Mouse (Mus musculus) midbrain, postnatal 0 days (tissue): Measurements from ENCODE around the gene Necab3. TPM values are rescaled to one million over a fixed set of nuclear protein-coding genes. Genes with fewer than 3 reads are reported as not detected.

Source experiments
- ATAC-seq: fragments of 200-750 bp; cut with Nextera tagmentation; 2 replicates; pipeline ENCODE4 v1.8.0; 2017; ENCODE audit warnings: moderate number of reproducible peaks, mild to moderate bottlenecking, moderate TSS enrichment, moderate library complexity; ENCODE audit not compliant: low FRiP score
- DNase-seq: peaks from one replicate; pipeline ENCODE4 v3.0.0-alpha.2; 2015; ENCODE audit warnings: low spot score
- H3K27ac ChIP-seq: fragments of 300-500 bp; sonication (generic); 2 replicates; pipeline ENCODE4 v1.5.1; 2014; ENCODE audit warnings: low read depth, mild to moderate bottlenecking, low read length, mixed read lengths
- H3K27me3 ChIP-seq: fragments of 300-500 bp; sonication (generic); 2 replicates; pipeline ENCODE4 v1.6.1; 2014; ENCODE audit warnings: low read length, control low read depth, mixed read lengths; ENCODE audit not compliant: insufficient read depth
- H3K36me3 ChIP-seq: fragments of 300-500 bp; sonication (generic); 2 replicates; pipeline ENCODE4 v1.6.1; 2014; ENCODE audit warnings: low read length, control low read depth, mixed read lengths; ENCODE audit not compliant: insufficient read depth
- H3K4me1 ChIP-seq: fragments of 300-500 bp; sonication (generic); 2 replicates; pipeline ENCODE4 v1.6.1; 2014; ENCODE audit warnings: mild to moderate bottlenecking, control low read depth, antibody characterized with exemption, low read length, mixed read lengths; ENCODE audit not compliant: insufficient read depth
- H3K4me2 ChIP-seq: fragments of 300-500 bp; sonication (generic); 2 replicates; pipeline ENCODE4 v1.6.1; 2014; ENCODE audit warnings: low read depth, mild to moderate bottlenecking, low read length, mixed read lengths; ENCODE audit not compliant: poor library complexity, severe bottlenecking
- H3K4me3 ChIP-seq: fragments of 300-500 bp; sonication (generic); 2 replicates; pipeline ENCODE4 v1.5.1; 2014; ENCODE audit warnings: low read depth, mild to moderate bottlenecking, low read length, moderate library complexity
- H3K9ac ChIP-seq: fragments of 300-500 bp; sonication (generic); replicated peaks from 2 replicates; pipeline ENCODE4 v1.6.1; 2014; ENCODE audit warnings: mild to moderate bottlenecking, low read length, moderate library complexity, mixed read lengths; ENCODE audit not compliant: poor library complexity, severe bottlenecking
- H3K9me3 ChIP-seq: fragments of 300-500 bp; sonication (generic); 2 replicates; pipeline ENCODE4 v1.6.1; 2016; ENCODE audit warnings: low read length, control low read depth
- CTCF ChIP-seq: IDR thresholded peaks from 2 replicates; pipeline ENCODE4 v1.5.1; 2016; ENCODE audit warnings: antibody characterized with exemption, mild to moderate bottlenecking
- WGBS: fragments of 180-500 bp; shearing (Covaris S2); extraction: QIAGEN DNeasy Blood & Tissue Kit; methylation state at CpG from one replicate; pipeline ENCODE4 v1.1.7; 2014; 5-methylcytosine and 5-hydroxymethylcytosine counted together
- polyA plus RNA-seq: library from polyadenylated mRNA; unstranded; fragments of >200 nt; fragmentation: Nextera tagmentation; extraction: Ambion mirVana; gene quantifications from 2 replicates; pipeline ENCODE4 v1.2.1, GENCODE M21; 2015
- total RNA-seq: library from RNA; depleted of rRNA; stranded (reverse); fragments of >200 nt; gene quantifications from 2 replicates; pipeline ENCODE4 v1.2.3, GENCODE M21; 2014

Necab3 gene
- total and polyA plus RNA-seq, 2 experiments from 2014 or later: 18.1 to 27.7 TPM

GRCm38 (mm10) chr2:154580586-154580985, 21.9 kb upstream of the Necab3 start:
- 64% methylated on average over 8 of the region's 8 CpGs for WGBS
- peaks cover 4% of the 10 kb centered on the region; the same call in 1 of the 2 replicates for H3K4me1 ChIP-seq
- H3K36me3 ChIP-seq: no peaks in the 10 kb centered on the region
- H3K9ac ChIP-seq: no peak overlapping the region
- no peak for DNase-seq
- no peak overlapping the region for H3K27ac ChIP-seq
- TF ChIP-seq CTCF: no peak
- ATAC-seq: no peak
- no peaks in the 10 kb centered on the region for H3K27me3 ChIP-seq
- no peak overlapping the region for H3K4me2 ChIP-seq
- H3K9me3 ChIP-seq: no peaks in the 10 kb centered on the region
- H3K4me3 ChIP-seq: no peak overlapping the region

- Histone ChIP-seq H3K9me3 (no peaks in the 10 kb centered on the region), H3K36me3 (no peaks in the 10 kb centered on the region), H3K9ac (no peak overlapping the region), H3K27ac (no peak overlapping the region), H3K4me3 (no peak overlapping the region), H3K4me2 (no peak overlapping the region), H3K27me3 (no peaks in the 10 kb centered on the region), H3K4me1 (peaks cover 4% of the 10 kb centered on the region; the same call in 1 of the 2 replicates)
- TF ChIP-seq CTCF: no peak
- no peak for ATAC-seq
- 59% methylated on average over 6 of the region's 6 CpGs for WGBS
- no peak for DNase-seq
Measured at GRCm38 (mm10) chr2:154577744-154578067, 19.0 kb upstream of the Necab3 start.

- no peak for TF ChIP-seq CTCF
- Histone ChIP-seq H3K9me3 (no peaks in the 10 kb centered on the region), H3K27me3 (no peaks in the 10 kb centered on the region), H3K4me3 (no peak overlapping the region), H3K36me3 (no peaks in the 10 kb centered on the region), H3K9ac (no peak overlapping the region), H3K4me1 (peaks cover 4% of the 10 kb centered on the region; the same call in 1 of the 2 replicates), H3K4me2 (no peak overlapping the region), H3K27ac (no peak overlapping the region; the same call in 1 of the 2 replicates)
- WGBS: 23% methylated on average over 12 of the region's 12 CpGs
- ATAC-seq (no peak), DNase-seq (no peak)
Measured at GRCm38 (mm10) chr2:154576876-154577743, 18.4 kb upstream of the Necab3 start.

DNA sequence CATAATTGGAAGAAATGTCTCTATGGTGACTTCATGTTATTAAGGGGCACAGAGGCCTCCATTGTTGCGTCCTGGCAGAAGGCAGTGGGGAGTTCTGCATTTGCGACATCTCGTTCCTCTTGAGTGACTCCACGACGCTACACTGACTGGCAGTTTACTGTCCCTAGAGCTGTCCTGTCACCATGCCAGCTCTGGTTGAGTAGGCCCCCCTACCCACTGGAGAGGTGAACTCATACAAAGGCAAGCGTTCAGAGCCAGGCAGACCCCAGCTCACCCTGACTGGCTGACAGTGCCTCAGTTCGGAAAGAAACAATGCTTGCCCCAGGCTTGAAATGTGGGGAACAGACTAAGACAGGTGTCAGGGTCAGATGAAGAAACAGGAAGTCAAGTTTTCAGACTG, 15.6 kb upstream of the Necab3 start:
- no peak overlapping the region for H3K4me3 ChIP-seq
- no peak overlapping the region for H3K27ac ChIP-seq
- 41% methylated on average over 7 of the region's 7 CpGs for WGBS
- H3K4me1 ChIP-seq: peaks cover 5% of the 10 kb centered on the region; the same call in 1 of the 2 replicates
- no peak for TF ChIP-seq CTCF
- ATAC-seq: no peak
- H3K9ac ChIP-seq: no peak overlapping the region
- no peaks in the 10 kb centered on the region for H3K27me3 ChIP-seq
- H3K4me2 ChIP-seq: no peak overlapping the region
- H3K9me3 ChIP-seq: no peaks in the 10 kb centered on the region
- DNase-seq: peak; percentile 62
- no peaks in the 10 kb centered on the region for H3K36me3 ChIP-seq

GRCm38 (mm10) chr2:154572996-154573395, 14.3 kb upstream of the Necab3 start:
- no peak for ATAC-seq

GRCm38 (mm10) chr2:154571976-154572375, 13.3 kb upstream of the Necab3 start:
- 85% methylated on average over 8 of the region's 8 CpGs for WGBS
- Histone ChIP-seq H3K27me3 (no peaks in the 10 kb centered on the region), H3K4me3 (no peak overlapping the region), H3K4me1 (0 out of 2 replicates have a peak, but pooled peaks cover 5% of the 10 kb centered on the region), H3K9ac (no peak overlapping the region), H3K4me2 (no peak overlapping the region), H3K36me3 (no peaks in the 10 kb centered on the region), H3K27ac (no peak overlapping the region), H3K9me3 (no peaks in the 10 kb centered on the region)
- ATAC-seq (no peak), DNase-seq (no peak)
- TF ChIP-seq CTCF: no peak

More at GRCm38 (mm10) chr2:154572996-154573395, 14.3 kb upstream of the Necab3 start:
- H3K4me1 ChIP-seq: peaks cover 9% of the 10 kb centered on the region; the same call in 1 of the 2 replicates
- H3K4me2 ChIP-seq: no peak overlapping the region
- no peak overlapping the region for H3K4me3 ChIP-seq
- no peak overlapping the region for H3K9ac ChIP-seq
- no peak for DNase-seq
- no peaks in the 10 kb centered on the region for H3K36me3 ChIP-seq
- H3K27ac ChIP-seq: no peak overlapping the region
- 74% methylated on average over 3 of the region's 3 CpGs for WGBS
- no peaks in the 10 kb centered on the region for H3K27me3 ChIP-seq
- no peak for TF ChIP-seq CTCF
- H3K9me3 ChIP-seq: no peaks in the 10 kb centered on the region
